Mouse (Mus musculus) lung, embryonic 15.5 days (tissue): ENCODE results near the gene Chdh. TPM values are rescaled to one million over a fixed set of nuclear protein-coding genes. Genes with fewer than 3 reads are reported as not detected.

ENCODE experiments used
- ATAC-seq: fragments of 200-750 bp; cut with Nextera tagmentation; 2 replicates; pipeline ENCODE4 v1.8.0; 2017; ENCODE audit warnings: moderate number of reproducible peaks, borderline replicate concordance; ENCODE audit not compliant: low FRiP score, low TSS enrichment; ENCODE audit errors: extremely low read depth
- H3K27ac ChIP-seq: fragments of 300-500 bp; sonication (generic); 2 replicates; pipeline ENCODE4 v1.5.1; 2015; ENCODE audit warnings: moderate library complexity, mild to moderate bottlenecking, inconsistent platforms
- H3K27me3 ChIP-seq: fragments of 300-500 bp; sonication (generic); 2 replicates; pipeline ENCODE4 v1.6.1; 2015; ENCODE audit warnings: inconsistent platforms
- H3K36me3 ChIP-seq: fragments of 300-500 bp; sonication (generic); 2 replicates; pipeline ENCODE4 v1.6.1; 2015; ENCODE audit warnings: inconsistent platforms
- H3K4me1 ChIP-seq: fragments of 300-500 bp; sonication (generic); 2 replicates; pipeline ENCODE4 v1.6.1; 2015; ENCODE audit warnings: inconsistent platforms
- H3K4me2 ChIP-seq: fragments of 300-500 bp; sonication (generic); 2 replicates; pipeline ENCODE4 v1.6.1; 2015; ENCODE audit warnings: inconsistent platforms, mild to moderate bottlenecking, moderate library complexity
- H3K4me3 ChIP-seq: fragments of 300-500 bp; sonication (generic); 2 replicates; pipeline ENCODE4 v1.5.1; 2015; ENCODE audit warnings: mild to moderate bottlenecking, inconsistent platforms
- H3K9ac ChIP-seq: fragments of 300-500 bp; sonication (generic); 2 replicates; pipeline ENCODE4 v1.6.1; 2015; ENCODE audit warnings: inconsistent platforms
- H3K9me3 ChIP-seq: fragments of 300-500 bp; sonication (generic); 2 replicates; pipeline ENCODE4 v1.6.1; 2016; ENCODE audit warnings: inconsistent platforms
- WGBS: fragments of 180-500 bp; shearing (Covaris S2); methylation state at CpG from one replicate; pipeline ENCODE4 v1.1.7; 2015; 5-methylcytosine and 5-hydroxymethylcytosine counted together
- polyA plus RNA-seq: library from polyadenylated mRNA; unstranded; fragments of >200 nt; fragmentation: Nextera tagmentation; extraction: Ambion mirVana; gene quantifications from 2 replicates; pipeline ENCODE4 v1.2.1, GENCODE M21; 2015

Gene Chdh
- 1.0 and 1.6 TPM in 2 replicates for polyA plus RNA-seq

DNA sequence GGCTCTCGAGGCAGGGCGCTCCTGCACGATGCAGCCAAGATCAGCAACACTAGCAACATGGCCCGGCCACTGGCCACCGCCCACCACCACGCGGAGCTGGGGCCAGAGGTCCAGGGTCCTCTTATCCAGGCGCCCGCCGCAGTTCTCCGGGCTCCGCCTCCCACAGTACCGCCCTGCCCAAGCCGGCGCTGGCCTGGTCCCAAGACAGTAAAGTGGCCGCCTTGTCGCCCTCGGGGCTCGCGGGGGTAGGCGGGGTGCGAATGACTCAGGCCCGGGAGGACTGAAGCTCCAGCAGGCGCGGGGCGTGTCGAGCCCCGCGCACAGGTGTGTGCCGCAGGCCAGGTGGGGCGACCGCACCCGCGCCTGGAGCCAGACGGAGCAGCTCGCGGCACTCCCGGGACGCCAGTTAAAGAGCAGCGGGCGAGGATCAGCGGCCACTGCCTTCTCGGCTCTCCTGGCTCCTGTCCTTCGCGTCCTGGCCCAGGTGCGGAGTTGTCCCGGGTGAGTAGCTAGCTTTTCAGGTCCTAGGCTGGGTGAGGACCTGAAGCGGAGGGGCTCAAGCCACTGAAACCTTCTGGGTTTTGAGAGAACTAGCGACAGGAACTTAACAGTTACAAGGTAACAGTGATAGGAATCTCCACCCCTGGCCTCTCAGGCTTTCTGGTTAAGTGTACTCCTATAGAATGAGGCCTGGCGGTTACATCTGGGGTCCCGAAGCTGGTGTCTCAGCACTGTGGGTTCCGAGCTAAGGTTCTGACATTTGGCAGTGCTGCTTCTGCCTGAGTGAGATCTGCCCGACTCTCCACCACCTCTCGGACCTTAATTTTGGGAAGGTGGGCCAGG lies at the start of gene Chdh, which contains the start of gene Il17rb:
Gene Chdh (plus strand): TSS at position 291 of the 843 bp plus-strand sequence.
Gene Il17rb (minus strand): TSS at position 164 of the 843 bp plus-strand sequence.
- ATAC-seq, result peak; percentile 81
- peak within 1 kb of the TSS; percentile 93 for H3K4me2 ChIP-seq
- peak within 1 kb of the TSS; percentile 44 for H3K4me3 ChIP-seq
- H3K36me3 ChIP-seq, result no peaks in the 10 kb centered on the region
- H3K4me1 ChIP-seq, result peaks cover 24% of the 10 kb centered on the region
- H3K9ac ChIP-seq, result peak within 1 kb of the TSS; percentile 42; the same call in 1 of the 2 replicates
- H3K27ac ChIP-seq, result 0 out of 2 replicates have a peak within 1 kb of the TSS, but pooled peaks have one; percentile 34
- WGBS, result 7% methylated on average over 53 of the region's 54 CpGs
- H3K27me3 ChIP-seq, result no peaks in the 10 kb centered on the region
- no peaks in the 10 kb centered on the region for H3K9me3 ChIP-seq

DNA sequence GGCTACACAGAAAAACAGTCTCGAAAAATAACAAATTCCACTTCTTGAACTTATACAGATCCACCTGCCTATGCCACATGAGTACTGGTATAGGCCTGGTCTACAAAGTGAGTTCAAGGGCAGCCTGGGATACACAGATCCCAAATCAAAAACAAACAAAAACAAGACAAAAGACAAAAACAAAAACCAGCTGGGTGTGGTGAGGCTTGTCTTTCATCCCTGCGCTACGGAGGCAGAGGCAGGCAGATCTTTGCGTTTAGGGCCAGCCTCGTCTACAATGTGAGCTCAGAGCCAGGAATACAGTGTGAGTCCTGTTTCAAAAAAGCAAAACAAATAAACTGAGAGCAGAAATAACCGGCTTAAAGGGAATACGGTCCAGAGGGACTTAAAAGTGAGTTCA lies 41.2 kb upstream of the Chdh start:
- Histone ChIP-seq H3K27ac (peak overlapping the region; percentile 65; the same call in 1 of the 2 replicates), H3K4me2 (peak overlapping the region; percentile 74), H3K9me3 (no peaks in the 10 kb centered on the region), H3K9ac (peak overlapping the region; percentile 44), H3K27me3 (no peaks in the 10 kb centered on the region), H3K4me1 (peaks cover 10% of the 10 kb centered on the region), H3K4me3 (peak overlapping the region; percentile 70), H3K36me3 (peaks cover 24% of the 10 kb centered on the region)
- 55% methylated on average over 7 of the region's 7 CpGs for WGBS
- ATAC-seq, result 0 out of 2 replicates have a peak, but pooled peaks have one; percentile 0

DNA sequence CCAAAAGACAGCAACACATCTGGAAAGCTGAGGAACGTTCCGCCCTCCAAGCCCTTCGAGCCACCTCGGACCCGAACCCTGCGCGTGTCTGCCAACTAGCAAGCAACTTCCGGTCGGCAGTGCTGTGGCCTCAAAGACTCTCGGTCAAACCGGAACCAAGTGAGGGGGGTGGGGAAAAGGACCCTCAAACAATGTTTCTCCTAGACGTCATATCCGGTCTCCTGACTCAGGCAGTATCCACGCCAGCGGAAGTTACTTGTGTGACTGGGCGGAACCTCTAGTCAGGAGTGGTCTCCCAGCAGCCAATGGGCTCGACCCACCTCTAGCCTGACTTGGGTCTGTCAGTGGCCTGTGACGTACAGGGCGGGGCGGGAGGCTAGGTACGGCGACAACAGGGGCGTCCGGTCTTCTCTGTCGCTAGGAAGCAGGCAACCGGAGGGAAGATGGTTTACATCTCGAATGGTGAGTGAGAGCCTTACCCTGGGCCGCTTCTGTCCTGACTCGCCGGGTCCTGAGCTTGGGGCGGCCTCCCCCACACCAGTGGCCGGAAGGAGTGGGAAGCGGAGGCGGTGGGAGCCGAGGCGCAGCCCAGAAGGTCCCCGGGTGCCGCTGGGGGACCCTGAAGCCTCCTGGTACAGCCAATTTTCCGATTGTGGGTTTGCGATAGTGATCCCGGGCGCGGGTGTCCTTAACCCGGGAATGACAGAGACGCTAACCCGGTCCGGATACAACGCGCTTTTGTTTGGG lies 40.6 kb upstream of the Chdh start, which contains the start of gene Selenok:
Gene Selenok (plus strand): TSS at position 234 of the 747 bp plus-strand sequence.
- Histone ChIP-seq H3K4me1 (peaks cover 10% of the 10 kb centered on the region), H3K4me2 (peak within 1 kb of the TSS; percentile 74), H3K36me3 (peaks cover 30% of the 10 kb centered on the region), H3K4me3 (peak within 1 kb of the TSS; percentile 70), H3K27ac (peak within 1 kb of the TSS; percentile 78), H3K27me3 (no peaks in the 10 kb centered on the region), H3K9me3 (no peaks in the 10 kb centered on the region), H3K9ac (peak within 1 kb of the TSS; percentile 74)
- under 1% methylated on average over 49 of the region's 49 CpGs for WGBS
- peak; percentile 100 for ATAC-seq

DNA sequence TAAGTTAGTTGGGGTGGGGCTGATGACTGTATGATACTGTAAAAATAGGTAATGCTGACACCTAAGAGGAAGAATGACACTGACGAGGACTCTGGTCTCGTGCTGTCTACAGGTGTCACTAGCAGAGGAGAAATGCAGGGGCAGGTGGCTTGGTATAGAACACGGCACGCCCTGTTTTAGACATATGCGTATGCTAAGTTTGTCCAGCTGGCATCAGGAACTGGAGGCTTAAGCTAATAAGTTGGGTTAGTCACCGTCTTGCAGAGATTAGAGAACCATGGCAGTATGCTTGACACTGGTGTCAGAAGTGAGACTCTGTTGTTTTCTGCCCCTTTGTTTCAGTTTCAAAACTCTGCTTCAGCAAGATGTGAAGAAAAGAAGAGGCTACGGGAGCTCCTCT lies 37.4 kb upstream of the Chdh start:
- no peak for ATAC-seq
- 93% methylated on average over 7 of the region's 7 CpGs for WGBS

DNA sequence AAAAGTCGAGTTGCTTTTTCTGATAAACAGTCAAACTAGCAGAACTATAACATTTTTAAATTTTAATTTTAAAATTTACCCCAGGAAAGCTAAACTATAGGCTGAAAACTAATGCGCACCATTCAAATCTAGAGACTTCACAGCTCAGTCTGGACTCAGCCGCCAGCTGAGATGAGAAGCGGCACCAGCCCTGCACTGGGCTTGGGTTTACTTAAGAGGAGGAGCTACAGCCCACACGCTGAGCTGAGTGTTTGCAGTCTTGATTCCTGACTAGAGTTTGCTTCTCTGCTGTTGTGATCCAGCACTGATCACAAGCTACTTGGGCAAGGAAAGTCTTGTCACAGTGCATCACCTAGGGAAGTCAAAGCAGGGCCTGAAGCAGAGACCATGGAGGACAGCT lies 36.8 kb upstream of the Chdh start:
- peaks cover 10% of the 10 kb centered on the region for H3K4me1 ChIP-seq
- no peaks in the 10 kb centered on the region for H3K27me3 ChIP-seq
- H3K27ac ChIP-seq, result no peak overlapping the region
- peaks cover 48% of the 10 kb centered on the region for H3K36me3 ChIP-seq
- H3K4me3 ChIP-seq, result no peak overlapping the region
- H3K9me3 ChIP-seq, result no peaks in the 10 kb centered on the region
- no peak for ATAC-seq
- WGBS, result 73% methylated on average over 5 of the region's 5 CpGs
- H3K9ac ChIP-seq, result no peak overlapping the region
- no peak overlapping the region for H3K4me2 ChIP-seq

More for the DNA sequence above, 37.4 kb upstream of the Chdh start:
- Histone ChIP-seq H3K36me3 (peaks cover 48% of the 10 kb centered on the region), H3K9me3 (no peaks in the 10 kb centered on the region), H3K27me3 (no peaks in the 10 kb centered on the region), H3K4me3 (no peak overlapping the region), H3K9ac (no peak overlapping the region), H3K4me1 (peaks cover 10% of the 10 kb centered on the region), H3K4me2 (no peak overlapping the region), H3K27ac (no peak overlapping the region)

DNA sequence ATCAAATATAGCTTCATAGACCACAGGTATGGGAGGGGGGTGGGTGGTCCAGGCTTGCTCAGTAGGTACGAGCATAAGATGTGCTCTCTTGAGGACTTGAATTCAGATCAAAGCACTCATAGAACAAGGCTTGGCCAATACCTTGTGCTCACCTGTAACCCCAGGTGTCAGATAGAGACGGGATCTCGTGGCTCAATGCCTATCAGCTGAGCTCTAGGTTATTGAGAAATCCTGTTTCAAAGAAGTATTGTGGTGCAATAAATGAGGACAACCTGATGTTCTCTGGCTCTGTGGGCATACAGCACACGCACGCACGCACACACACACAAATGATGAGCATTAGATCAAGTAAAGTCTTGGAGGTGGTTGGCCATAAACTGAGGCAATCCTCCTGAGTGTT lies 31.9 kb upstream of the Chdh start:
- ATAC-seq, result no peak
- H3K4me1 ChIP-seq, result peaks cover 10% of the 10 kb centered on the region; the same call in 1 of the 2 replicates
- H3K4me2 ChIP-seq, result no peak overlapping the region
- H3K9me3 ChIP-seq, result no peaks in the 10 kb centered on the region
- H3K27me3 ChIP-seq, result no peaks in the 10 kb centered on the region
- WGBS, result 95% methylated on average over 6 of the region's 6 CpGs
- peaks cover 50% of the 10 kb centered on the region for H3K36me3 ChIP-seq
- no peak overlapping the region for H3K4me3 ChIP-seq
- no peak overlapping the region for H3K9ac ChIP-seq
- H3K27ac ChIP-seq, result no peak overlapping the region

- Histone ChIP-seq H3K4me1 (peaks cover 10% of the 10 kb centered on the region; the same call in 1 of the 2 replicates), H3K36me3 (peaks cover 51% of the 10 kb centered on the region), H3K27ac (peak within 1 kb of the TSS; percentile 95), H3K4me3 (peak within 1 kb of the TSS; percentile 78), H3K27me3 (no peaks in the 10 kb centered on the region), H3K9me3 (no peaks in the 10 kb centered on the region), H3K4me2 (peak within 1 kb of the TSS; percentile 76), H3K9ac (peak within 1 kb of the TSS; percentile 91)
- ATAC-seq, result peak; percentile 99
- WGBS, result 2% methylated on average over 44 of the region's 44 CpGs
These were observed 30.3 kb upstream of the Chdh start, which contains the start of gene Actr8 for GRCm38 (mm10) chr14:29978254-29979204. TSS of gene Actr8 (plus strand) at chr14:29978337.

- H3K36me3 ChIP-seq, result peaks cover 56% of the 10 kb centered on the region
- no peak overlapping the region for H3K27ac ChIP-seq
- H3K9ac ChIP-seq, result no peak overlapping the region
- no peaks in the 10 kb centered on the region for H3K27me3 ChIP-seq
- 94% methylated on average over 10 of the region's 10 CpGs for WGBS
- H3K4me3 ChIP-seq, result no peak overlapping the region
- no peak for ATAC-seq
- H3K4me1 ChIP-seq, result peaks cover 10% of the 10 kb centered on the region; the same call in 1 of the 2 replicates
- H3K9me3 ChIP-seq, result no peaks in the 10 kb centered on the region
- H3K4me2 ChIP-seq, result no peak overlapping the region
These were observed 28.2 kb upstream of the Chdh start for GRCm38 (mm10) chr14:29980447-29981205.

DNA sequence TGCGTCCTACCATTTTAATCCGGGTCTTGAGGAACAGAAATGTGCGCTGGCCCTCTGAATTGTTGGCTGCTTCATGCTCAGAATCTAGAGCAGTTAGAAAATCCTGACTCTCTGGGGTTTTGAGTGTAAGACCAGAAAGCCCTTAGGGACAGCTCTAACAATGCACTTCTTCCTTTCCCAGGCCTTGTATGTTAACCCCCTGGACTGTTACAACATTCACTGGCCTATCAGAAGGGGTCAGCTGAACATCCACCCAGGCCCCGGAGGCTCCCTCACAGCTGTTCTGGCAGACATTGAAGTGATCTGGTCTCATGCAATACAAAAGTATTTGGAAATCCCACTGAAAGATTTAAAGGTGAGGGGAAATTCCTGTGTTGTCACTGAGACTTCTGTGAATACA lies 22.7 kb upstream of the Chdh start:
- peaks cover 99% of the 10 kb centered on the region for H3K36me3 ChIP-seq
- H3K9ac ChIP-seq, result no peak overlapping the region
- ATAC-seq, result no peak
- no peaks in the 10 kb centered on the region for H3K9me3 ChIP-seq
- 95% methylated on average over 4 of the region's 4 CpGs for WGBS
- H3K27ac ChIP-seq, result no peak overlapping the region
- H3K27me3 ChIP-seq, result no peaks in the 10 kb centered on the region
- H3K4me3 ChIP-seq, result no peak overlapping the region
- no peaks in the 10 kb centered on the region for H3K4me1 ChIP-seq
- H3K4me2 ChIP-seq, result no peak overlapping the region

DNA sequence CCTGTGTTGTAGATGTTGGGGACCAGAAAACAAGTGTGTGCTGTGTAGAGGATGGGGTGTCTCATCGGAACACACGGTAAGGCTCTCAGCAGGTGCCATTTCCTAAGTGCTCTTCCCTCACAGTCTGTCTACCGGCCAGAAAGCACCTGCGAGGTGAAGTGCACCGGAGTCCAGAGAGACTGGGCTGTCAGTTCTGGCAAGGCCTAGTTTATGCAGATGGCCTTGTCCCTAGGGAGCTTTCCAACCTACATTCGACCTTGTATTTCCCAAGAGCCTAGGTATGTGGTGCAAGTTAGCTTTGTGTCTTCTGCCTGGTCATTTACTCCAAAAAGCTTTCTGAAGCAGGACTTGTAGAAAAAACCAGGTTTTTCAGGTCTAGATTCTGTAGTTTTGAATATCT lies 21.5 kb upstream of the Chdh start:
- Histone ChIP-seq H3K4me1 (no peaks in the 10 kb centered on the region), H3K9ac (no peak overlapping the region), H3K9me3 (no peaks in the 10 kb centered on the region), H3K4me3 (no peak overlapping the region), H3K4me2 (no peak overlapping the region), H3K27ac (no peak overlapping the region), H3K36me3 (peaks cover 99% of the 10 kb centered on the region), H3K27me3 (no peaks in the 10 kb centered on the region)
- WGBS, result 93% methylated on average over 6 of the region's 6 CpGs
- ATAC-seq, result no peak
